Mouse (Mus musculus): ENCODE data around the gene Armc10. TPM values are rescaled to one million over a fixed set of nuclear protein-coding genes. Genes with fewer than 3 reads are reported as not detected.
A peak's percentile ranks its signal among the peaks of the same experiment; 100 is the strongest.
"Not testable (repeated sequence)": the region's sequence is repeated elsewhere in the genome, so short reads cannot be mapped to it uniquely, and the experiment has no call there.

Armc10 gene
- polyA plus RNA-seq, 1 experiment from 2014 or later: 35.7 TPM

DNA sequence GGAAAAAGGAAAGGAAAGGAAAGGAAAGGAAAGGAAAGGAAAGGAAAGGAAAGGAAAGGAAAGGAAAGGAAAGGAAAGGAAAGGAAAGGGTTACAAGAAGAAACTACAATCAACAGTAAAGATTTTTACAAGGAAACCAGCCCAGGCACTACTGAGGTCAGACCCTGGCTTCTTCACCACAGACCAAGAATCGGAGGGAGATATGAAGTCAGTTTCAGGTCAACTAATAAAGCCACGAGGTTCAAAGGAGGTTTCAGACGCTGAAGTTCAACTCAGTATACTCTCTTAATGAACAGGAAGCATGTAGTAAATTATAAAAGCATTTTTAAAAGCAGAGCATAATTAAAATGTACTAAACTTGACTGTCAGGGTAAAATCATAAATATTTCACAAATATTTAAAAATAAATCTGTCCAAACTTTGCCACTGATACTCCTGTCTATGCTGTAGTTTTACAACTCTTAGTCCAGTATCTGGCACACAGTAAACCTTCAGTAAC lies 47.8 kb downstream of the Armc10 start:
- WGBS: 23% methylated on average over 3 of the region's 3 CpGs
- no peaks in the 10 kb centered on the region for H3K36me3 ChIP-seq
- no peaks in the 10 kb centered on the region for H3K27me3 ChIP-seq
- no peak overlapping the region for H3K4me3 ChIP-seq
- ATAC-seq (ENCODE audit: insufficient number of reproducible peaks, low FRiP score, low TSS enrichment, low read depth): no peak
- H3K4me2 ChIP-seq: no peak overlapping the region
- H3K4me1 ChIP-seq: no peaks in the 10 kb centered on the region
- H3K9me3 ChIP-seq: no peaks in the 10 kb centered on the region
- H3K27ac ChIP-seq: no peak overlapping the region
- no peak overlapping the region for H3K9ac ChIP-seq

DNA sequence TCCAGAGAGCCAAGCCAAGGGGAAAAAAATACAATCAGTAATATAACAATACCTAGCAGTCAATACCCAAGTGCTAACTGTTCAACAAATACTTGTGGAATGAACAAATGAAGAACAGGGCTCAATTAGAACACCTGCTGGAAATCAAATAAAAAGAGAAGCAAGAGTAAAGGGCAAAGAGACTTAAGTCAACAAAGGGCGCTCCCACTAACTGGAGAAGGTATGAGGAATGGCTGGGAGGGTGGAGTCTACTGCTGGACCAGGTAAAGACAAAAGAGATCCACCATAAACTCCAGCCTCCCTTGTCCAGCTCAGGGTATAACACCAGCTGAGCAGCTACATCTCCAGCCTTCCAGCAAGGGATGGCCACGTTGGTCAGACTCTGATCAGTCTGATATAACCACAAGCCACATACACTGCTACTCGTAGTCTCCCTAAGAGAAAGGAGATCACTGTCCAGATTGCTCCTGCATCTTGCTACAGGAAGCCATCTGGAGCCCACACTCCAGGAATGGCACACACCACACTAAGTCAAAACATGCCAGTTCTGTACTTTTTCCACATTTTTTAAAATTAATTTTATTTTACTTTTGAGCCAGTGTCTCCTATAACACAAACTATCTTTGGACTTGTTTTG lies 49.4 kb downstream of the Armc10 start:
- Histone ChIP-seq H3K4me3 (no peak overlapping the region), H3K27me3 (no peaks in the 10 kb centered on the region), H3K36me3 (no peaks in the 10 kb centered on the region), H3K4me1 (no peaks in the 10 kb centered on the region), H3K4me2 (no peak overlapping the region), H3K9ac (no peak overlapping the region), H3K27ac (no peak overlapping the region), H3K9me3 (no peaks in the 10 kb centered on the region)
- ATAC-seq (ENCODE audit: insufficient number of reproducible peaks, low FRiP score, low TSS enrichment, low read depth): no peak
- WGBS: 83% methylated on average over 3 of the region's 3 CpGs

- H3K36me3 ChIP-seq; H3K9me3 ChIP-seq; H3K4me2 ChIP-seq; H3K4me3 ChIP-seq; H3K9ac ChIP-seq; H3K4me1 ChIP-seq; H3K27me3 ChIP-seq; ATAC-seq (ENCODE audit: insufficient number of reproducible peaks, low FRiP score, low TSS enrichment, low read depth); H3K27ac ChIP-seq: not testable (repeated sequence)
- 96% methylated on average over 3 of the region's 3 CpGs for WGBS
Observed at GRCm38 (mm10) chr5:21699555-21699954, 53.9 kb downstream of the Armc10 start.

DNA sequence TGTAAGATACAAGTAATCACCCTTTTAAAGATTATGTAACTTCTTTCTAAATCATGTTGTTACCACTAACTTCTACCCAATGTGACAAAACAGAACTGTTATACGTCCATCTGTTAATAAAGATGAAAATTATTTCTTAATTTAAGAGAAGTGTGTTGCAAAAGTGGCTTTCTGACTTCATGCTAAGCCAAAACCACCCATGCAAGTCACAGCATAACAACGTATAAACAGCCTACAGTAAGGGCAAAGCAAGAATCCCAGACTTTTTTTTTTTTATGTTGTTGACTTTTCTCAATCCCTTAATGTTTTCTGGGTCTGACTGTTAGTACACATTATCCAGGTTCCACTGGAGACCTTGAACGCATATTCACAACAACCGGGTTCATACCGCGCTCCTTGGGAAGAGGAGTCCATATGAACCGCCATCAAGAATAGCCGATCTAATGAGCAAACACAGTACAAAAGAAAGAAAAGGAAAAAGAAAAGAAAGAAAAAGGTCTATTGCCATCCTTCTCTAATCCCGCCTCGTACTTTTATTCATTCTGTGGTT lies 54.7 kb downstream of the Armc10 start:
- no peaks in the 10 kb centered on the region for H3K27me3 ChIP-seq
- H3K4me3 ChIP-seq: peak overlapping the region; percentile 73
- H3K4me1 ChIP-seq: no peaks in the 10 kb centered on the region
- peak overlapping the region; percentile 75 for H3K4me2 ChIP-seq
- H3K27ac ChIP-seq: no peak overlapping the region
- no peaks in the 10 kb centered on the region for H3K36me3 ChIP-seq
- ATAC-seq (ENCODE audit: insufficient number of reproducible peaks, low FRiP score, low TSS enrichment, low read depth): no peak
- H3K9me3 ChIP-seq: no peaks in the 10 kb centered on the region
- H3K9ac ChIP-seq: no peak overlapping the region
- WGBS: 16% methylated on average over 10 of the region's 10 CpGs

GRCm38 (mm10) chr5:21700934-21701333 lies 55.3 kb downstream of the Armc10 start:
- peak overlapping the region; percentile 33; the same call in 1 of the 2 replicates for H3K9ac ChIP-seq
- H3K9me3 ChIP-seq: no peaks in the 10 kb centered on the region
- peak overlapping the region; percentile 75 for H3K4me2 ChIP-seq
- ATAC-seq (ENCODE audit: insufficient number of reproducible peaks, low FRiP score, low TSS enrichment, low read depth): no peak
- no peaks in the 10 kb centered on the region for H3K36me3 ChIP-seq
- no peaks in the 10 kb centered on the region for H3K4me1 ChIP-seq
- peak overlapping the region; percentile 97; the same call in 1 of the 2 replicates for H3K27ac ChIP-seq
- WGBS: under 1% methylated on average over 22 of the region's 22 CpGs
- H3K4me3 ChIP-seq: peak overlapping the region; percentile 73
- H3K27me3 ChIP-seq: no peaks in the 10 kb centered on the region

- Histone ChIP-seq H3K4me2 (peak within 1 kb of the TSS; percentile 75), H3K27me3 (no peaks in the 10 kb centered on the region), H3K4me3 (peak within 1 kb of the TSS; percentile 73), H3K4me1 (no peaks in the 10 kb centered on the region), H3K36me3 (no peaks in the 10 kb centered on the region), H3K9me3 (no peaks in the 10 kb centered on the region), H3K27ac (peak within 1 kb of the TSS; percentile 97), H3K9ac (peak within 1 kb of the TSS; percentile 82)
- under 1% methylated on average over 52 of the region's 59 CpGs for WGBS
- ATAC-seq (ENCODE audit: insufficient number of reproducible peaks, low FRiP score, low TSS enrichment, low read depth): peak; percentile 99
Observed at GRCm38 (mm10) chr5:21701351-21702008, 55.9 kb downstream of the Armc10 start, which contains the start of gene Napepld. Napepld (minus strand) TSS chr5:21701396.

DNA sequence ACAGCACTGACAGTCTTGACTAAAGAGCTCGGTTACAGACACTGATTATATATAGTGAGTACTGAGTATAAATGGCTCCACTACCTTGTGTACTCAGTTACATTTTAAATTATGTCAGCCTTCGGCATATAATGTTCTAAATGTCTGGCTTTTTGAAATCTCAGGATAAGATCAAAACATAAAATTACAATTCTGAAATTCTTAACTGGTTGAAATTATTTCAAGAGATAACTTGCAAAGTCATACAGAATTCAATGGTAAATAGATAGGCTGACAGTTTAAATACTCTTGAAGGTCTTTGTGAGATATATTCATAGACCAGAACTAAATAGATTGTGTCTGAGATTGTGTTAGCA lies 56.4 kb downstream of the Armc10 start:
- H3K4me2 ChIP-seq: peak overlapping the region; percentile 75
- no peaks in the 10 kb centered on the region for H3K9me3 ChIP-seq
- no peak overlapping the region; the same call in 1 of the 2 replicates for H3K9ac ChIP-seq
- 51% methylated on average over 2 of the region's 2 CpGs for WGBS
- H3K27ac ChIP-seq: peak overlapping the region; percentile 97
- no peak for ATAC-seq (ENCODE audit: insufficient number of reproducible peaks, low FRiP score, low TSS enrichment, low read depth)
- H3K4me1 ChIP-seq: no peaks in the 10 kb centered on the region
- no peaks in the 10 kb centered on the region for H3K36me3 ChIP-seq
- H3K4me3 ChIP-seq: peak overlapping the region; percentile 73
- no peaks in the 10 kb centered on the region for H3K27me3 ChIP-seq

- Histone ChIP-seq H3K9ac (no peak overlapping the region), H3K36me3 (no peaks in the 10 kb centered on the region), H3K27ac (no peak overlapping the region), H3K27me3 (no peaks in the 10 kb centered on the region), H3K4me3 (no peak overlapping the region), H3K9me3 (no peaks in the 10 kb centered on the region), H3K4me2 (no peak overlapping the region), H3K4me1 (no peaks in the 10 kb centered on the region)
- WGBS: 78% methylated on average over 6 of the region's 6 CpGs
- ATAC-seq (ENCODE audit: insufficient number of reproducible peaks, low FRiP score, low TSS enrichment, low read depth): no peak
Observed at GRCm38 (mm10) chr5:21702873-21703475, 57.4 kb downstream of the Armc10 start.

DNA sequence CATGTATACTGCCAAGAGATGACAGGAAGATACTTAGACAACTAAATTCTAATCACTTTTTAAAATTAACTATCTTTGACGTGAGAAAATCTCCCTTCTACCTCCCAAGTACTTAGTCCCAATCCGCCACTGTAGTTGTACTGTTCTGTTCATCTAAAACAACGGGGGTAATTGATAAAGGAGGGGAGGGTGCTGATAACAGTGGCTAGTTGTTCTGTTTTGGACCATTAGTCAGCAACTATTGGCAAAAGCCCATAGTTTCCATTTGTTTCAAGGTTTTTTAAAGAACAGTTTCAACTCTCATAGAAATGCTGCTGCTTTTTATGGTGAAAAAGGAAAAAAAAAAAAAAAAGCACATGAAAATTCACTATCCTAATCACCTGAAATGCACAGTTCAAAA lies 58.1 kb downstream of the Armc10 start:
- no peak overlapping the region for H3K4me3 ChIP-seq
- no peak overlapping the region for H3K4me2 ChIP-seq
- H3K36me3 ChIP-seq: no peaks in the 10 kb centered on the region
- H3K4me1 ChIP-seq: no peaks in the 10 kb centered on the region
- WGBS: 81% methylated on average over 3 of the region's 3 CpGs
- no peak overlapping the region for H3K9ac ChIP-seq
- H3K9me3 ChIP-seq: no peaks in the 10 kb centered on the region
- H3K27me3 ChIP-seq: no peaks in the 10 kb centered on the region
- ATAC-seq (ENCODE audit: insufficient number of reproducible peaks, low FRiP score, low TSS enrichment, low read depth): no peak
- H3K27ac ChIP-seq: no peak overlapping the region

GRCm38 (mm10) chr5:21706546-21706945 lies 60.9 kb downstream of the Armc10 start:
- Histone ChIP-seq H3K27me3 (no peaks in the 10 kb centered on the region), H3K9ac (no peak overlapping the region), H3K4me2 (no peak overlapping the region), H3K36me3 (no peaks in the 10 kb centered on the region), H3K27ac (no peak overlapping the region), H3K4me3 (no peak overlapping the region), H3K4me1 (no peaks in the 10 kb centered on the region), H3K9me3 (no peaks in the 10 kb centered on the region)
- 92% methylated on average over 4 of the region's 4 CpGs for WGBS
- ATAC-seq (ENCODE audit: insufficient number of reproducible peaks, low FRiP score, low TSS enrichment, low read depth): no peak

DNA sequence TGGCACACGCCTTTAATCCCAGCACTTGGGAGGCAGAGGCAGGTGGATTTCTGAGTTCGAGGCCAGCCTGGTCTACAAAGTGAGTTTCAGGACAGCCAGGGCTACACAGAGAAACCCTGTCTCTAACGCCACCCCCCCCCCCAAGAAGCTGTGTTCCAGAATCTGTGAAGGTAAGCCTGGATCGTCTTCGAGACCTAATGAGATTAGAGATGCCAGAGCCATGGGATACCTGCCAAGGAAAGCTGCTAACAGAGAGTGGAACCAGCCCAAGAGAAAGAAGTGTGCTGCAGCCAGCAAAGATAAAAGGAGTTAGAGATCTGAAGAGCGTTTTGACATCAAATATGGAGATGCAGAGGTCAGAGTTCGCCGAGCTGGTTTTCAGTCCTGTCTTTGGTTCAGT lies 62.4 kb downstream of the Armc10 start:
- H3K4me2 ChIP-seq; H3K4me3 ChIP-seq; H3K9ac ChIP-seq; H3K9me3 ChIP-seq; H3K4me1 ChIP-seq; H3K27me3 ChIP-seq; H3K36me3 ChIP-seq; H3K27ac ChIP-seq; ATAC-seq (ENCODE audit: insufficient number of reproducible peaks, low FRiP score, low TSS enrichment, low read depth): not testable (repeated sequence)
- 84% methylated on average over 8 of the region's 8 CpGs for WGBS

Data from limb, embryonic 15.5 days (tissue).